Mouse (Mus musculus) ES-CJ7 (cell line): ENCODE measurements around the gene Ldah.
A peak's percentile ranks its signal among the peaks of the same experiment; 100 is the strongest.

Source experiments
- DNase-seq: peaks from one replicate; pipeline ENCODE4 v3.0.0; 2011; ENCODE audit warnings: low read depth, low spot score

Ldah gene

GRCm38 (mm10) chr12:8207978-8208403 is at the start of gene Ldah:
Ldah (plus strand) TSS chr12:8208107.
- peak; percentile 90 for DNase-seq

DNA sequence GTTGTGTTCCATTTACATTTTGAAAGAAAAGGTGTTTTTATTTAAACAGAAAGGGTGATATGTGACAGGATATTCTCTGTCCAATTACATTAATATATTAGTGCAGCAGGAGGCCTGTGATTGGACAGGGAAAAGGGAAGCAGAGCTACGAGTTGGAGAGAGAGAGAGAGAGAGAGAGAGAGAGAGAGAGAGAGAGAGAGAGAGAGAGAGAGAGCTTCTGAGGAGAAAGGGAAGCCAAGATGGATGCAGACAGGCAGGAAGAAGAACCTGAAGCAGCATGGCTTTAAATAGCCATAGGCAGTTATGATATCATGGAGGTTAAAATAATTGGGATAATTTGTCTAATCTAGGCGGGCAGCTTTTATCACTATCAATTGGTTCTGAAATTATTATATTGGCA is 40.2 kb upstream of the Ldah start:
- no peak for DNase-seq

DNA sequence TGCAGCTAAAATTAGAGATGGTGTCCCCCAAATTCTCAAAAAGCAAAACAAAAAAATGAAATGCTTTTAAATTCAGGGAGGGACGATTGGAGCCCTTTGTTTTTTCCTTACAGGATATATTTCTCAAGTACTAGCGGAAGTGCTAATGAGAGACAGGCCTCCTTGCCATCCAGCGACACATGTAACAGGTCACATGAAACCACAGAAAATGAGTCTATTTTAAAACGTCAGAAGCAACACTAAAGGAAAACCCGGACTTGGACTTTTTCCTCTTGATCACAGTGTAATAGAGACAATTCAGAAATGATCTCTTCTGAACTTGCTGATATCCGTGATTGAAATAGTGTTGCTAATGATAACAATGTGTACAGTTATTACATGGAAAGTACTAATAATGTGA is 27.0 kb upstream of the Ldah start:
- DNase-seq, result no peak

GRCm38 (mm10) chr12:8181744-8182143 is 26.2 kb upstream of the Ldah start:
- DNase-seq, result no peak

GRCm38 (mm10) chr12:8184518-8184917 is 23.4 kb upstream of the Ldah start:
- DNase-seq, result no peak

DNA sequence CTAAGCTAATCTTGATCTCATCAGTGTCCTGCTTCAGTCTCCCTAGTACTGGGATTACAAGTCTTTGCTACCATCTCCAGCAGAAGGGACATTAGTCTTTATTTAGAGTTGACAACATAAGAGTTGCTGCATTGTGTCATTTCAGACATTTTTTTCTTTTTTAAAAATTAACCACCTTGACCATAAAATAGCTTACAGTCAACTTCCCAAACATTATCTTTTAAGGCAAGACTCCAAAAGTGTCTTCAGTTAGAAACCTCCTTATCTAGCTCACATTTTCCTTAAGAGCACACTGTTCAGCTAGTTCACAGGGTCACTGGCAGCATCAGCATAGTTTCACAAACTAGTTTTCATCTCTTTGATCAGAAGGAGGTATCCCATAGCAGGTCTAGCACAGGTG is 19.7 kb upstream of the Ldah start:
- no peak for DNase-seq

- DNase-seq, result peak; percentile 37
These were observed 18.9 kb upstream of the Ldah start for GRCm38 (mm10) chr12:8188796-8189535.

DNA sequence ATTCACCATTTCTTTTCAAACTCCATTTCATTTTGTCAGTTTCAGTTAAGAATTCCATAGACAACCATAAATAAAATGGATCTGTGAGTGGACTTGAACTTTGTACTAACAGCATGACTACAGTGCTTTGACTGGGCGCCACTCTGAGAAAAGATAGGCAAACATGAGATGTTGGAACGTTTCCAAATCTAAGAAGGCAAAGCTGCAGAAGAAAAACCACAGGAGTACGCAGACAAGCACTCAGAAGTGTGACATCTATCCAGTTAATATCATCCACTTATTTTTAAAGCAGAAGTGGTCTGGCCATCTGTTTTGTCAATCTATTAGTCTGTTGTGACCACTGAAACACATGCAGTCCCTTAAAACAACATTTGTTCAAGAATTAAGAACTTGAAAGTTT is 18.2 kb upstream of the Ldah start:
- DNase-seq, result no peak

- no peak for DNase-seq
These were observed 2.2 kb upstream of the Ldah start for GRCm38 (mm10) chr12:8205721-8206120.

DNA sequence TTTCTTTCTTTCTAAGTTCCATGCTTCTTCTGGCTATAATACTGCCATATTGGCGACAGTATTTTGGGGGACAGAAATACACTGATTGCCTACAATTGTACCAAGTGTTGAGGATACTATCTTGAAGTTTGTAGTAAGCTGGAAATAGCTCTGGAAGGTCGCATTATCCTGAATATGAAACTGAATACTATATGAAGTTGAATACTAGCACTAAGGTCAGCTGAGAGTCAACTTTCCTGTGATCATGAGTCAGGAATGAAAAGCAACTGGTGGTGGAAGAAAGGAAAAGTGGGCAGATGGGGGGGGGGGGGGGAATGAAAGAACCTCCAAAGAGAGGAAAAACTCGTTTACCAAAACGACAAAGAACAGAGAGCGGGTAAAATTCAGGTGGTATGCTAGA is 329 bp upstream of the Ldah start:
- DNase-seq, result no peak

DNA sequence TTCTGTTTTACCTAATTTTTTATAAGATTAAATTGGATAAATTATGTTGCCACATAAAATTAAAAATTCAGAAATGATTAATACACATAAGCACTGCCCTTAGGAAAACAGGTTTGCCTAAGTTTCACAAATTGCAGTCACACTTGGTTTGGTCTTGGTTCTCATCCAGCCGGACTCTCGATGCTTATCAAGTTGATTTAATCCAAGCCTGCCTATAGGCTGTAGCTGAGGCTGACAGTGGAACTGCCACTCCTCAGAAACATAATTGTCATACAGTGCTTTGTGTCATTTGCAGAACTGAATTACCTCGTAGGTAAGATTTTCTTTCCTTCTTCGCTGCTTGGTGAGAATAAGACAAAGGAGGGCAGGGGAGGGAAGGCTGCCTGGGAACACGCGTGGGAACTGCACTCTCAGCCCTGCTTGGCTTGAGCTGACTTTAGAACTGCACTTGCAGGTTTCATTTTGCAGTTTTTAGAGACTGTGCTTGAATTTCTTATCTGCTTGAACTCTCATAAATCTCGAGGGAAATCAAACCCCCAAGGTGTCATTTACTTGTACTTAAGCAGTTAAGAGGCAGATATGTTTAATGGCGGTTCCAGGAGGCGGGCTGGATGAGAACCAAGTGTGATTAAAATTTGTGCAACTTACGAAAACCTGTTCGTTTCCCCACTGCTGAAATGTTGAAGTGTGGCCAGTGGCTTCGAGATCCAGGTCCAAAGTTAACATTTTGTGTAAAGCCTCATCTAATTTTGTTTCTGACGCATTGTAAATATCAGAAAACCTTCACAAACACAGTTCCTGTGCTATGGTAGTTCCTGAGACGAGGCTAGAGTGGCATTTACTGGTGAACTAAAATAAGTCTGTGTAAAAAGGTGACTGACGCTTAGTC is 8.7 kb downstream of the Ldah start:
- no peak for DNase-seq

DNA sequence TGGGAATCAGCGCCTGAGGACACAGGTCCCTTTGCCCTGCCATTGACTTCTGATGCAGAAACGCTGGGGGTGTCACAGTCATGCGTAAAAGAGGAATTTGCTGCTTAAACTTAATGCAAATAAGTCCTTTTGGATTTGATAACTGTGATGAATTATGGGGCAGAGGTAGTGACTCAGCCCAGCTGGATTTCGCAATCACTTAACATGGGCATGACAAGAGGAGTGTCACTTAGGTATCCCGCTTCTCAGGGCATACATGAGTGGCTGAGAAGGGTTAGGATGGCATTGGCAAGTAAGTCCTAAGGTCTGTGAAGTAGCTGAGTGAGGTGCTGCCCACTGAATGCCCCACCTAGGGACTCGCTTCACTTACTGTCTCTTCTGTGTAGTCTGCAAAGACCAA is 15.1 kb downstream of the Ldah start:
- DNase-seq, result no peak

DNA sequence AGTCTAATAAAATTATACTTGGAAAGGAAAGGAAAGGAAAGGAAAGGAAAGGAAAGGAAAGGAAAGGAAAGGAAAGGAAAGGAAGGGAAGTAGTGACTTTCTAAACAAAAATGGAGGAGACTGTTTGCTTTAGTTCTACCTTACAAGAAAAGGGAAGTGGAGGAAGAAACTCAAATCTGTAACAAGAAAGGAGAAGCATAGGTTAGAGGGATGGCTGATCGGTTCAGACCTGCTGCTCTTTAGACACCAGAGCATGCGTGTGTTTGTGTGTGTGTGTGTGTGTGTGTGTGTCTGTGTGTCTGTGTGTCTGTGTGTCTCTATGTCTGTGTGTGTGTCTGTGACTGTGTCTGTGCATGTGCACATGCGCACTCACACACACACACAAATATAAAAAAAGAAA is 23.2 kb downstream of the Ldah start:
- no peak for DNase-seq

DNA sequence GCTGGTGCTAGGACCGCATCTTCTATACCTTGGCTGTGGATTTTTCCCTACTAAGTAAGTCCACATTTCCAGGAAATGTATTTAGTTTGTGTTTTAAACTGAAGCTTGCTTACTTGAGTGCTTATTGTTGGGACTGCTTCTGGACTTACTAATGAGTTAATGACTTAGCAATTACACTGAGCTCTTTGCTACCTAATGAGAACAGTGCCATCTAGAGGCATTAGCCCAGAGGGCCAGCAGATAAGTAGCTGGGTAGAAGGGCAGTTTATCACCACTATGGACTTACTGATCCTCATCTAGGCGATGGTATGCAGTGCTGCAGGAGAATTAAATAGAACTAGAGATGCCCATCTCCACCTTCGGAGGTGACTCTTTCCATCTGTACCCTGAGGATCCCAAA is 24.8 kb downstream of the Ldah start:
- peak; percentile 24 for DNase-seq

DNA sequence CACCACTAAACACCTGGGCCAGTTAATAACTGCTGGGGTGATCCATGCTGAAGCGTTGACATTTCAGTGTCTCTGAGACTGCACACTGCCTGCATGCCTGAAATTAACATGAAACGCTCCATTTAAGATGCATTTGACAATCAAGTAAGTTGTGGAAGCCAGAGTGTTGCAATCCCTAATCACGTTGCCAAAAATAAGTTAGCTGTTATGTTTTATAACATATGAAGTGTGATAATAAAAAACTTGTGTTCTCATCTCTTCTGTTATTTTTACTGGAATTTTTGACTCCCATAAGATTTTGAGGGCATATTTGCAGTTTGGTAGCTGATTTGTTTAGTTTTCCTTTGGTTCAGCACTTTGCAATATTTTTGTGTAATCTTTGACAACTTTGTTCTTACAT is 34.3 kb downstream of the Ldah start:
- DNase-seq, result no peak

DNA sequence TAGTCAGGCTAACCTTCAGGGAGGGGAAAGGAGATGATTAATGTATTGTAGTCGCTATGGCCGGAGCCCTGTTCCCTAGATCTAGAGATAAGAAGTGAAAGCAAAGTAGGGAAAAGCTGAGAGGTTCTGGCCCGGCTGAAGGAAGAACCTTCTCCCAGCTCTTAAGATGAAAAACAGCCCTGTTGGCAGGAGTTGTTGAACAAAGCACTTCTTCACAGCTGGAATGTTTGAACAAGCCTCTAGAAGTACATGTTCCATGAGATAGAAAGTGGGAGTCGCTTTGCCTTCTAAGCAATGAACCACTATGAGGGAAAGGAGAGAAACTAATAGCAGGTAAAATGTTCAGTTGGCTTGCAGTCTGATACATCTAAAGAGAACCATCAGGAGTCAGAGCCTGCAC is 36.8 kb downstream of the Ldah start:
- no peak for DNase-seq

DNA sequence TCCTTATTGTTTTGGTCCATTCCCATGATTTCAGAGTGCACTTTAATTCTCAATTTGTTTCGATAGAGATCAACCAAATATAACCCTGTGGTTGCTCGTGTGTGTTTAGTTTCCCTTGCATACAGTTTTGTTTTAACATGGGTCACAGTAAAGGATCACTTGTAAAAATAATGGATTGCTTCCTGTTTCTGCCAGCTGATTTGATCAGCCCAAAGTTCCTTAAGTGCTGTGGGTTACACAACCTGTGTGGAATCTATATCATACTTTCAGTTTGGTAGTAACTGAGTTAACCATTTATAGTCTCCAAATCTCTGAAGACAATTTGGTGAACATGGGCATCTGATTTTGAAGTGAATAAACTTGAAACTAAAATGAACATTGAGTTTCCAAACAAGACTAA is 52.4 kb downstream of the Ldah start:
- no peak for DNase-seq

DNA sequence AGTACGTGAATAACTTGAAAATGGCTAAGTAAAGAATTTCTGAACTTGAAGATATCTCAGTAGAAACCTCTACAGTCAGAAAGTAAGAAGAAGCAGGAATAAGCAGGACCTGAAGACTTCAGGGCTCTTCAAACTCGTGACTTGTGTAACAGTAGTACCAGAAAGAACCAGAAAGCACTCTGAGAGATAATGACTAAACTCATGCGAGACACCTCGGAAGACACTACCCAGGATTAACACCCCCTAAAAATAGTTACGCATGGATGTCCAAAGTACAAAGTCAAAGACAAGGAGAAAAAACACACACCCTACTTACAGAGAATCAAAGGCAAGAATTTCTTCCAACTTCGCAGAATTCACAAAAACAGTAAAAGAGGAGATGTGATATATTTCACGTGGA is 58.4 kb downstream of the Ldah start:
- DNase-seq, result no peak

DNA sequence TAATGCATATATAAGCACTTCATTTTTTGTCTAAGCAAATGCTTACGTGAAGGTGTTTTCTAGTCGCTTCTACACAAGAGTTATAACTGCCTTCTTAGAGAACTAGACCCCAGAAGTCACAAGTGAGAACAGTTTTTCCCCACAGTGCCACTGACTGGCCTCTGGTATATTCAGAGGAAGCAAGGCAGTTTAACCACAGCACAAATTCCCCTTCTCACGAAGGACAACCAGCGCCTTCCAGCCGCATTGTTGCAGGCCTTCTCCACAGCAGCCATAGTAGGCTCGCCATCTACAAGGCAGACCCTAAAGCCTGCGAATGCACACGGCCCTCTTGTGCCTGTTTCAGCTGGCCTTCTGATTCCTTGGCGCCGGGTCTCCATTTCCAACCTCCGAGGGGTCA is 61.7 kb downstream of the Ldah start:
- no peak for DNase-seq

DNA sequence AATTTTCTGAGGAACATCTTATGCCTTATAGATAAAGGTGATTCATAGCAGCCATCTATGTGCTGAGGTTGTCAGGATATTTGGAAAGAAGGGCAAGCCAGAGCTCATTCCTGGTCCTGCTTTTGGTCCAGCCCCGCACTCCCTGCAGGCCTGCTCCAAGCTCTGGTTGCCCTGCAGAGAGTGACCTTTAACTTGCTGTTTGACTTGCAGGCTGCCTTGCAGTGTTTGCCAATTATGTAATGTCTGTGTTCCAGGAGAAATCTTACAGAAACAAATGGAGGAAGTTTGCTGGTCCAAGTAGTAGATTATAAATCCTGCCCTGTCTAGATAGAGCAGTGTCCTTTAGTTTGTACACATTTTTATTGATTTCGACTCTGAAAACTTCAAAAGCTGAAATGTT is 63.5 kb downstream of the Ldah start:
- DNase-seq, result no peak

- no peak for DNase-seq
These were observed 65.7 kb downstream of the Ldah start for GRCm38 (mm10) chr12:8273471-8274171.

- DNase-seq, result no peak
These were observed 67.5 kb downstream of the Ldah start for GRCm38 (mm10) chr12:8275424-8275823.
